Mouse (Mus musculus) lung, postnatal 0 days (tissue): Measurements from ENCODE around the gene Ccdc130.

Experiments used
- CTCF ChIP-seq: IDR thresholded peaks from 2 replicates; pipeline ENCODE4 v1.5.1; 2016; ENCODE audit warnings: antibody characterized with exemption, mild to moderate bottlenecking
- EP300 ChIP-seq: IDR thresholded peaks from 2 replicates; pipeline ENCODE4 v1.6.1; 2016; ENCODE audit warnings: antibody characterized with exemption, mild to moderate bottlenecking, control low read depth

DNA sequence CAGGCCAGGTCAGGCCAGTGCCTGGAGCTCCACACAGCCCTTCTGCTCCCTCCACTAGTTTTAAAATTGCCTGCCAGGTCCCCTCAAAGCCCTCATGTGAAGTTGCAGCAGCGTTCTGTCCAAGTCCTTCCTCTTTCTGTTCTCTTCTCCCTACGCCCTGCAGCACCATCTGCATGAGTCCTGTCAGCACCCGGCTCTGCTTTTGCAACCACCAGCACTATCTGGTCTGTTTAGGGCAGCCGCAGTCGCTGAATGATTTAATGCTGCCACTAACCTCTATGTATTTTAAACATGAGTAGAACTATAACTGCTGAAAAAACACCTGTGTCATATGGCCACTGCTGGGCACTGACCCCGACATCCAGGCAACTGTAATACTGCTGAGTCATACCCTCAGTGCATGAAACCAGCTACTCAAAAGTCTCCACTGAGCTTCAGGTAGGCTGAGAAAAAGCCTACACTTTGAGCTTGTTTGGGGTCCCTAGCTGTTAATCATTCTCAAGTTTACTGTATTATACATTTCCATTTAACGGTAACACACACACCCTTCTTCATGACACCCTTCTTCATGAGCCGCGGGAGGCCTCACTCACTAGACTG lies 47.5 kb downstream of the Ccdc130 start:
- TF ChIP-seq CTCF: no peak
- TF ChIP-seq EP300: no peak
